Mouse (Mus musculus) limb, embryonic 13.5 days (tissue): Measurements from ENCODE around the gene Bcas1. TPM values are rescaled to one million over a fixed set of nuclear protein-coding genes. Genes with fewer than 3 reads are reported as not detected.

ENCODE experiments used
- ATAC-seq: fragments of 200-750 bp; cut with Nextera tagmentation; 2 replicates; pipeline ENCODE4 v1.8.0; 2017; ENCODE audit warnings: low read depth, moderate number of reproducible peaks, moderate TSS enrichment; ENCODE audit not compliant: low FRiP score
- H3K27ac ChIP-seq: fragments of 300-500 bp; sonication (generic); 2 replicates; pipeline ENCODE4 v1.5.1; 2015; ENCODE audit warnings: inconsistent platforms, mild to moderate bottlenecking, moderate library complexity
- H3K27me3 ChIP-seq: fragments of 300-500 bp; sonication (generic); 2 replicates; pipeline ENCODE4 v1.6.1; 2015; ENCODE audit warnings: mild to moderate bottlenecking, inconsistent platforms
- H3K36me3 ChIP-seq: fragments of 300-500 bp; sonication (generic); 2 replicates; pipeline ENCODE4 v1.6.1; 2015; ENCODE audit warnings: inconsistent platforms, mild to moderate bottlenecking, moderate library complexity
- H3K4me1 ChIP-seq: fragments of 300-500 bp; sonication (generic); 2 replicates; pipeline ENCODE4 v1.6.1; 2015; ENCODE audit warnings: inconsistent platforms
- H3K4me2 ChIP-seq: fragments of 300-500 bp; sonication (generic); replicated peaks from 2 replicates; pipeline ENCODE4 v1.6.1; 2015; ENCODE audit warnings: inconsistent platforms, mild to moderate bottlenecking, moderate library complexity
- H3K4me3 ChIP-seq: fragments of 300-500 bp; sonication (generic); 2 replicates; pipeline ENCODE4 v1.5.1; 2015; ENCODE audit warnings: moderate library complexity, mild to moderate bottlenecking, inconsistent platforms
- H3K9ac ChIP-seq: fragments of 300-500 bp; sonication (generic); 2 replicates; pipeline ENCODE4 v1.6.1; 2015; ENCODE audit warnings: mild to moderate bottlenecking, inconsistent platforms
- H3K9me3 ChIP-seq: fragments of 300-500 bp; sonication (generic); 2 replicates; pipeline ENCODE4 v1.6.1; 2016; ENCODE audit warnings: inconsistent platforms
- WGBS: fragments of 180-500 bp; shearing (Covaris S2); methylation state at CpG from one replicate; pipeline ENCODE4 v1.1.7; 2015; 5-methylcytosine and 5-hydroxymethylcytosine counted together
- polyA plus RNA-seq: library from polyadenylated mRNA; unstranded; fragments of >200 nt; fragmentation: Nextera tagmentation; extraction: Ambion mirVana; gene quantifications from 2 replicates; pipeline ENCODE4 v1.2.1, GENCODE M21; 2015

Bcas1 gene
- polyA plus RNA-seq, 1 experiment from 2014 or later, result 0.89 TPM

GRCm38 (mm10) chr2:170304766-170305165 lies 122.9 kb downstream of the Bcas1 start:
- H3K9me3 ChIP-seq, result 0 out of 2 replicates have a peak, but pooled peaks cover 4% of the 10 kb centered on the region
- no peak overlapping the region for H3K4me2 ChIP-seq
- H3K27me3 ChIP-seq, result no peaks in the 10 kb centered on the region
- no peak overlapping the region for H3K27ac ChIP-seq
- H3K4me3 ChIP-seq, result no peak overlapping the region
- no peak for ATAC-seq
- peaks cover 27% of the 10 kb centered on the region for H3K4me1 ChIP-seq
- H3K36me3 ChIP-seq, result no peaks in the 10 kb centered on the region
- WGBS, result 68% methylated on average over 12 of the region's 12 CpGs
- H3K9ac ChIP-seq, result no peak overlapping the region

GRCm38 (mm10) chr2:170303595-170303994 lies 124.0 kb downstream of the Bcas1 start:
- Histone ChIP-seq H3K27me3 (no peaks in the 10 kb centered on the region), H3K9me3 (peaks cover 4% of the 10 kb centered on the region; the same call in 1 of the 2 replicates), H3K4me2 (no peak overlapping the region), H3K9ac (no peak overlapping the region), H3K27ac (no peak overlapping the region), H3K4me3 (no peak overlapping the region), H3K36me3 (no peaks in the 10 kb centered on the region), H3K4me1 (peaks cover 19% of the 10 kb centered on the region)
- 84% methylated on average over 7 of the region's 7 CpGs for WGBS
- no peak for ATAC-seq

GRCm38 (mm10) chr2:170302825-170303224 lies 124.8 kb downstream of the Bcas1 start:
- Histone ChIP-seq H3K27ac (no peak overlapping the region), H3K36me3 (no peaks in the 10 kb centered on the region), H3K4me2 (no peak overlapping the region), H3K9me3 (peaks cover 4% of the 10 kb centered on the region; the same call in 1 of the 2 replicates), H3K4me1 (peaks cover 12% of the 10 kb centered on the region), H3K4me3 (no peak overlapping the region), H3K9ac (no peak overlapping the region), H3K27me3 (no peaks in the 10 kb centered on the region)
- WGBS, result 89% methylated on average over 8 of the region's 8 CpGs
- ATAC-seq, result no peak

Other genes with a start within 250 kb of the Bcas1 start
- 87.3 and 87.9 TPM in 2 replicates for gene Pfdn4, start 68.6 kb upstream of the Bcas1 start, polyA plus RNA-seq
- not detected in 2 replicates for gene Cyp24a1, start 69.3 kb upstream of the Bcas1 start, polyA plus RNA-seq
- gene 4930470P17Rik, start 174.2 kb upstream of the Bcas1 start, polyA plus RNA-seq, result not detected in 2 replicates